Mouse (Mus musculus) spleen, postnatal 10 days (tissue): ENCODE measurements around the gene Siglec1.
A peak's percentile ranks its signal among the peaks of the same experiment; 100 is the strongest.
"Not testable (repeated sequence)": the region's sequence is repeated elsewhere in the genome, so short reads cannot be mapped to it uniquely, and the experiment has no call there.

Source experiments
- DNase-seq, 2 experiments: peaks; one replicate each; pipeline ENCODE4 v3.0.0; 2021 to 2022; ENCODE audit warnings: low spot score in 2 of 2

The Siglec1 gene

GRCm38 (mm10) chr2:131053851-131054645, 32.5 kb downstream of the Siglec1 start:
- peak in 1 of 2 experiments; percentile 65 for DNase-seq

DNA sequence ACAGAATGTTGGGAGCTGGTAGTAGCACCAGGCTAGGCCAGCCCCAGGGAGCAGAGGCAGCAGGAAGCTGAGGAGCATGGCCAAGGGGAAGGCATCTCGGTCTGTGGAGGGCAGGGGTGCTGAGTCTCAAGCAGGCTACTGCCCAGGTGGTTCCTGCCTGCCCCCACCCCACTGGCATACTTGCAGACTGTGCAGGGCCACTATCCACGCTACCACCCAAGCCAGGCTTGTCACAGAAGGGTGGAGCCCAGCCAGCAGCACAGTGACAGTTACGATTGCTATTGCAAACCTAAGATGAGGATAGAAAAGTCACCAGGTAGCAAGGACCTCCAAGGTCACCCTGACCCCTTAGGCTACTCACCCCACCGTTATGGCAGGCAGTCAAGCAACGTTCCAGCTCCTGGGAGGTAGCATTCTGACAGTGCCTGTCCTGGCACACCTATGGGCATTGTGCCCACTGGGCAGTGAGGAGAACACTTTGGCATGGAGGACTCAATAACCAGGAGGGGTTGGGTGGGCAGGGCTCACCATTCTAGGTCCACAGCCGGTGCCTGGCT, 33.6 kb downstream of the Siglec1 start:
- DNase-seq = peak; percentile 39 to 40

DNA sequence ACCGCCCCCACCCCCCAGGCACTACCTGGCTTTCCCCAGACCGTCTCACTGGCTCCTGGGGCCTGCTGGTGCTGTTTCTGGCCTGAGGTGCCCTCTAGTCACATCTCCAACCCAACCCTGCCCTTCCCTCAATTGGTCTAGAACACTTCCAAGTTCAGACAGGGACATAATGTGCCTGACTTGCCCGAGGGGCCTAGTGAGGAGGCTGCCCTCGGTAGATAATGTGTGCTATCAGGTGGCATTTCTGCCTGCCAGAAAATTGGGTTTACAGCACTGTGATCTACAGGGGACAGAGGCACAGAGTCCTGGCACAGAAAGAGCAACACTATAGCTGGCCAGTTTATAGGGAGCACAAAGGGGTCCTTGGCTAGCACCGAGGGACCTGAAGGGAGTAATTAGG, 34.5 kb downstream of the Siglec1 start:
- peak in 1 of 2 experiments; percentile 42 for DNase-seq

GRCm38 (mm10) chr2:131046025-131046424, 40.5 kb downstream of the Siglec1 start:
- DNase-seq = no peak

DNA sequence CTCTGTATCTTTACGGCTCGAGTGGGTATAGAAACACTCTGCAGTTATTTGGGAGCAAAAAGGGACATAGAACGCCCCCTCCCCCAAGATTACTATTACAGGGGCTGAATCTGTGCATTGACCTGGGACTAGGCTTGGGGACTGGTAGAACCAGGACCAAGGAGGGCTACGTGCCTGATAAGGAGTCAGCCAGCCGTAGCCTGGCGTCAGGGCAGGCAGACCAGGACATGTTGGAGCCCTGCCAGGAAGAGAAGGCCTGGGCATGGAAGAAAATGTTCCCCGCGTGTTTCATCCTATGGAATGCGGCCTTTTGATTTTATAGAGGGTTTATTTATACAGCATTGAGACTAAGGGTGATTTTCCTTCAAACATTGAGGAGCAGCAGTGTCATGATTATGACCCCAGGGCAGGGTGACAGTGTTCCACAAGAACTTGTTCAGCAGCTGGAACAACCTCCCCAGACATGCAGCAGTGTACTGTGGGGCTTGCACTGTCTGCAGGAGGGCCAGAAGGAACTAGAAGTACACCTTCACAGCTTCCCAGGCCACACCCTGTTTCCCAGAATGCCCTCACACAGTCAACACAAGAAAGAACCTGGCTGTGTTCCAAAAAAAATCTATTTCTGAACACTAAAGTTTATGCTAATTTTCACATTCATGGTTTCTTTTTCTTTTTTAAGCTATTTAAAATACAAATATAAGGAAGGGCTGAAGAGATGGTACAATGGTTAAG, 41.4 kb downstream of the Siglec1 start:
- no peak for DNase-seq

- DNase-seq = no peak
Observed at GRCm38 (mm10) chr2:131044354-131044852, 42.2 kb downstream of the Siglec1 start.

DNA sequence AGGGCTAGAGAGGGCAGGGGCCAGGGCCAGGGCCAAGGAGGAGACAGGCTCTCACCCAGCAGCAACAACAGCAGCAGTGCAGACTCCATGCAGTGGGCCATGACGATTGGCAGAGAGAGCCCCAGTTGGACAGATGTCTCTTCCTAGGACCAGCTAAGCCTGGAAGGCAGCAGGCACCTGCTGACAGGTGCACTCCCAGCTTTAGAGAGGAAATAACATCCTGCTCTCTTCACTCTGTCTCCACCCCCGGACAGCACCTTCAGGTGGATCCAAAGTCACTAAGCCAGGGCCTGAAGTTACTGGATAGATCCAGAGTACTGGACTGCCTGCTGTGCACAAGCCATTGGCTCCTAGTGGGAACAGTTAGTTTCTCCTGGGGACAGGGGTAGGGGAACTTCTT, 43.6 kb downstream of the Siglec1 start, which contains the start of gene Gfra4:
Gene Gfra4 (minus strand): TSS at position 101 of the 400 bp plus-strand sequence.
- DNase-seq = no peak

DNA sequence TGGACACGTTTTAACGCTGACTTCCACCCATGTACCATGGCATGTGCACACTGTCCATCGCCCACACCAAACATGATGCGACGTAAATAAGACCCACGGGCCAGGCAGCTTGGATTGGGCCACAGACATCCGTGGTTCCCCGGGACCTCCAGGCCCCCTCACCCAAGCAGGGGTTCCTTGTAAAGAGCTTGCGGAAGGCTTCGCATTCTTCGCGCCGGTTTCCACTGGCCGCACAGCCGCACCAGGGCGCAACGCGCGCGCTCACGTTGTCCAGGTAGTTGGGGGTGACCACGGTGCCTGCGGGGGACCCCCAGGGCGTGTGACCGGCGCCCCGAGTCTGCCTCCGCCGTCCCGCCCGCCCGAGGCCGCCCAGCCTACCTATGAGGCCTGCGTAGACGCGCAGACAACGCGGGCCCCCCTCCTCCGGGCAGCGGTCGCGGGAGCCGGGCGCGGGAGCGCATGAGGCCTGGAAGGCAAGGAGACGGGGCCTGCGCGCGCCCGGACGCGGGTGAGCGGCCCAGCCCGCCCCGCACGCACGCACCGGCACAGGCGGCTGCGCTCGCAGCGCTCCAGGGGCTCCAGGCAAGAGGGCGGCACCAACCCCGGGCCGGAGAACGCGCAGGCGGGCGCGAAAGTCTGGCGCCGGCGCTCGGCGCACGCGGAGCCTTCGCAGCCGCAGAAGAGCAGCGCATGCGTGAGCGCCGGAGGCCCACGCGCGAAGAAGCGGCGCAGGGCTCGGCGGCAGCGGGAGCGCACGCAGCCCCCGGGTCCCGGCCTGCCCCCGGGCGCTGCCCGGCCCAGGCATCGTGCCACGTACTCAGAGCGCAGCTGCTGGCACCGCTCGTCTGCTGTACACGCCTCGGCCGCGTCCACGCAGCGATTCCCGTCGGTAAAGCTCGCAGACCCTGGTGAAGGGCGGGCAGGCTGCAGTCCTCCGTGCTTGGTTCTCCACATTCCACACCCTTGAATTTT, 45.4 kb downstream of the Siglec1 start:
- DNase-seq = no peak

GRCm38 (mm10) chr2:131038675-131039074, 47.9 kb downstream of the Siglec1 start:
- DNase-seq = no peak

DNA sequence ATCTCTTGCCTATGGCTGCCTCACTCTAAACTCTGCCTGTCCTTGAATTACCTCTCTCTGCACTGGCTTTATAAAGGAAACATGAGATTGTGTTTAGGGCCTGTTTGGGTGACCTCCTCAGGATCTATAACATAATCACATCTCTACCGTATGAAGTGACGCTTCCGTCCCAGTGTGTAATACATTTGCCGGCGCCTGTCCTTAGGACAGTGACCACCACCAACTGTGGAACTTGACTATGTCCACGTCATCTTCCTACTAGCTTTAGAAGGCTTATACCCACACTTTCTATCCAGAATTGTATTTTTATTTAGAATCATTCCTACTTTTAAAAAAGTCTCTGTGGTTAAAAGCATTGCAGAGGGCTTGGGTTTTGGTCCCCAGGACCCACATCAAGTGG, 48.4 kb downstream of the Siglec1 start:
- no peak for DNase-seq

DNA sequence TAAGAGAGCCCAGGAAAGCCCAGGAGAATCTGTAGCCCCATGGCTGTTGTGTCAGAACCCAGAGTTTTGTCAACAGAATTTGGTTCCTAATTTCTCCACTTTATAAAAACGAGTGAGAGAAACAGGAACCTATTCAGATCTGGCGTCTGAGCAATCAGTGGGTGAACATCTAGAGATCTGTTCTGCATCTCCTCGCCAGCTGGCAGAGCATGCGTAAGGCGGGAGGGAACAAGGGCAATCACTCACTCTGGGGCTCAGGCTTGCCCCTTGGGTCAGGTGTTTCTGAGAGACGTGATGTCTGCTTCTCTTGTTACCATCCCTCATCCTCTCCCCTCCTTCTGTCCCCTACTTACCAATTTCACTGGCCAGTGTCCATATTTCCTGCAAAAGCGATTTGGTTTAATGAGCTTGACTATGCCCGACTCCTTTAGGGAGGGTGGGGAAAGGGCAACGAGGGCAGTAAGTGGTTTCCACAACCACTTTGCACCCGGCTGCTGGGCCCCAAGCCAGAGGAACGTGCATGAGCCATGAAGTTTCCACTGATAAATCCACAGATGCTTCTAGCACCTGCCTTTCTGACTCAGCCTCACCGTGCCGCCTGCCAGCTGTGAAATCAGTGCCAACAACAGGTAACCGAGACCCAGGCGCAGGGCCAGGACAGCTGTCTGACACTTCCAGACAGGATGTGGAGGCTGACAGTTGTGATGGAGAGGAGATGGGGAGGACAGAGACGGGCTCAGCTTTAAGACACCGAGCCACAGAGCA, 49.2 kb downstream of the Siglec1 start:
- DNase-seq = no peak

DNA sequence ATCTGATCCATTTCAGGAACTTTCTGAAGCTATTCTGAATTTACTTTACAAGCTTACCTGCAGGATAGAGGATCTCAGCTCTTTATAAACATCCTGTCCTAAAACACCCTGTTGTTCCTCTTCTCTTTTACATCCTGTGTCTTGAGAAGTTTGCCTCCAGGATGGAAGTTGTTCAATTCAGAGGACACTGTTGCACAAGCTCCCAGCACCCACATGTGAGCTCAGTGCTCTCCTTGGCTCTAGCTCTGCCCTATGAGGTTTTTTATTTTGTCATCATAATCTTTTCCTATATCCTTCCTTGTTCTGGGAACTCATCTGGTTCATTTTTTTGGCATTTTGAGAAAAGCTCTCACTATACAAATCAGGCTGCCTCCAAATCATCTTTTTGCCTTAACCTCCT, 49.8 kb downstream of the Siglec1 start:
- DNase-seq = no peak

- DNase-seq = no peak
Observed at GRCm38 (mm10) chr2:131036343-131036742, 50.2 kb downstream of the Siglec1 start.

DNA sequence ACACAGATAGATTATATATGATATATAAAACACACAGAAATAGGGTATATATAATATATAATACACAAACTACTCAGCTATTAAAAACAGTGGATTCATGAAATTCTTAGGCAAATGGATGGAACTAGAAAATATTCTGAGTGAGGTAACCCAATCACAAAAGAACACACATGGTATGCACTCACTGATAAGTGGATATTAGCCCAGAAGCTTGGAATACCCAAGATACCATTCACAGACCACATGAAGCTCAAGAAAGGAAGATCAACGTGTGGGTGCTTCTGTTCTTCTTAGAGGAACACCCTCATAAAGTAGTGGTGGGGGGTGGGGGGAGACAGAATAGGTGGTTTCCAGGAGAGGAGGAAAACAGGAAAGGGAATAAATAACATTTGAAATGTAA, 55.2 kb downstream of the Siglec1 start:
- DNase-seq = not testable (repeated sequence)

GRCm38 (mm10) chr2:131030998-131031397, 55.6 kb downstream of the Siglec1 start:
- DNase-seq = no peak

DNA sequence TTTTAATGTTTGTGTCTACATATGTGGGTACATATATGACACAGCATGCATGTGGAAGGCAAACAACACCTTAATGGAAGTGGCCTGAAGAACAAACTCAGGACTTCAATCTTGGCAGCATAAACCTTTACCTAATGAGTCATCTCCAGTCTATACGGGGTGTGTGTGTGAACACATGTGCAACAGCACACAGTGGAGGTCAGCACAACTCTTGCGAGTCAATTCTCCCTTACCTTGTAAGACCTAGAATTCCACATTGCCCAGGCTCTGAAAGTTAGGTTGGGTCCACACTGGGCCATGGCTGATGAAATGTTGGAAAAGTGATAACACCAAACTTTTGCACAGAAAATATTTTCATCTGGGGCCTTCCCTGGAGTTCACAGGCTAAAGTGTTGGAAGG, 56.0 kb downstream of the Siglec1 start:
- DNase-seq = no peak

- no peak for DNase-seq
Observed at GRCm38 (mm10) chr2:131029065-131029935, 57.3 kb downstream of the Siglec1 start.

DNA sequence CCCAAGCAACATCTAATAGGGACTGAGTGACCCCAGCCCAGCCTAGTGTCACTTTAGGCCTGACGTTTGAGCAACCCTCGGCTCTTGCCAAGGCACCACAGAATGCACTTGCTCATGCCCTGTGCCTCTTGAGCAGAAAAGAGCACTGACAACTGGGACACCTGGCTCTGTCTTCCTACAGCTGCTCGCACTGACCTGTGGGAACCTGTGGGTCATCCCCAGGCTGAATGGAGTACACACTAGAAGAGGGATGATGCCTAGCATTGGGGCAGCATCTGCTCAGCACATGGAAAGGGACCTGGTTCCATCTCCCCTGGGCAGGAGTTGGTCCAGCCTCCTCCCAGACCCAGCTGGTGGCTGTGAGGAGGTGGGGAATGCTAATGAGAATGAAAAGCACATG, 59.6 kb downstream of the Siglec1 start:
- DNase-seq = no peak

GRCm38 (mm10) chr2:131025230-131025629, 61.3 kb downstream of the Siglec1 start:
- DNase-seq = no peak
